Mouse (Mus musculus) cerebellum, adult 2 months (tissue): ENCODE data around the gene Kdm2a.

Experiments used
- CTCF ChIP-seq: fragments of 200-500 bp; IDR thresholded peaks from 2 replicates; pipeline ENCODE4 v1.5.1; 2011; ENCODE audit warnings: low read depth, mild to moderate bottlenecking, control low read depth, low read length, moderate library complexity, borderline replicate concordance; ENCODE audit not compliant: insufficient read depth
- POLR2A ChIP-seq: fragments of 200-500 bp; IDR thresholded peaks from 2 replicates; pipeline ENCODE4 v1.6.1; 2011; ENCODE audit warnings: low read length, control low read depth, borderline replicate concordance; ENCODE audit not compliant: insufficient read depth

DNA sequence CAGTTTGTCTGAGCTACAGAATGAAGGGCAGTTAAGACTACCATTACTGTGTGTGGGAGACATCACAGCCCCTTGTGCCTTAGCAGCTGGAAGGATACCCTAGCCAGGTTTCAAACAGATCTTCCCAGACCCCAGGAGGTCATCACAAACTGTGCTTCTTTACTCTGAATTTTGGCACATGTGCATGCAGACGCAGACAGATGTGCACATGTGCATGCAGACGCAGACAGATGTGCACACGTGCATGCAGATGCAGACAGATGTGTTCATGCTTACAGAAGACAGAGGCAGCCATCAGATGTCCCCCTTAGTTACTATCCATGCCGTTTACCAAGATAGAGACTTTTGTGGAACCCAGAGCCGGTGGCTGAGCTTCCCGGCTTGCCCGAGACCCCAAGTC, 99.0 kb downstream of the Kdm2a start:
- TF ChIP-seq CTCF (no peak), POLR2A (no peak)
